Mouse (Mus musculus) kidney, embryonic 16.5 days (tissue): Measurements from ENCODE around the gene Cotl1. TPM values are rescaled to one million over a fixed set of nuclear protein-coding genes. Genes with fewer than 3 reads are reported as not detected.

Source experiments
- ATAC-seq: fragments of 200-750 bp; cut with Nextera tagmentation; 2 replicates; pipeline ENCODE4 v1.8.0; 2017; ENCODE audit warnings: moderate TSS enrichment; ENCODE audit not compliant: low FRiP score, low TSS enrichment
- H3K27ac ChIP-seq: fragments of 300-500 bp; sonication (generic); 2 replicates; pipeline ENCODE4 v1.5.1; 2014; ENCODE audit warnings: low read length
- H3K27me3 ChIP-seq: fragments of 300-500 bp; sonication (generic); 2 replicates; pipeline ENCODE4 v1.6.1; 2014; ENCODE audit warnings: low read length, control low read depth, mixed read lengths; ENCODE audit not compliant: insufficient read depth
- H3K36me3 ChIP-seq: fragments of 300-500 bp; sonication (generic); 2 replicates; pipeline ENCODE4 v1.6.1; 2014; ENCODE audit warnings: low read length, control low read depth, mixed read lengths; ENCODE audit not compliant: insufficient read depth
- H3K4me1 ChIP-seq: fragments of 300-500 bp; sonication (generic); 2 replicates; pipeline ENCODE4 v1.6.1; 2014; ENCODE audit warnings: low read length, control low read depth, mixed read lengths; ENCODE audit not compliant: insufficient read depth
- H3K4me2 ChIP-seq: fragments of 300-500 bp; sonication (generic); replicated peaks from 2 replicates; pipeline ENCODE4 v1.6.1; 2014; ENCODE audit warnings: low read depth, low read length
- H3K4me3 ChIP-seq: fragments of 300-500 bp; sonication (generic); 2 replicates; pipeline ENCODE4 v1.5.1; 2014; ENCODE audit warnings: mild to moderate bottlenecking, low read length
- H3K9ac ChIP-seq: fragments of 300-500 bp; sonication (generic); replicated peaks from 2 replicates; pipeline ENCODE4 v1.6.1; 2014; ENCODE audit warnings: low read length
- H3K9me3 ChIP-seq: fragments of 300-500 bp; sonication (generic); 2 replicates; pipeline ENCODE4 v1.6.1; 2016; ENCODE audit warnings: low read length, control low read depth
- WGBS: fragments of 180-500 bp; shearing (Covaris S2); extraction: QIAGEN DNeasy Blood & Tissue Kit; methylation state at CpG from one replicate; pipeline ENCODE4 v1.1.7; 2014; 5-methylcytosine and 5-hydroxymethylcytosine counted together
- polyA plus RNA-seq: library from polyadenylated mRNA; unstranded; fragments of >200 nt; fragmentation: Nextera tagmentation; extraction: Ambion mirVana; gene quantifications from 2 replicates; pipeline ENCODE4 v1.2.1, GENCODE M21; 2015

Gene Cotl1
- polyA plus RNA-seq, 1 experiment from 2014 or later = 130 TPM

GRCm38 (mm10) chr8:119824809-119825273 lies 15.5 kb downstream of the Cotl1 start:
- no peaks in the 10 kb centered on the region for H3K27me3 ChIP-seq
- peaks cover 57% of the 10 kb centered on the region for H3K4me1 ChIP-seq
- WGBS = 60% methylated on average over 11 of the region's 11 CpGs
- no peak overlapping the region for H3K4me2 ChIP-seq
- peaks cover 21% of the 10 kb centered on the region for H3K36me3 ChIP-seq
- H3K4me3 ChIP-seq = no peak overlapping the region
- H3K27ac ChIP-seq = peak overlapping the region; percentile 5; the same call in 1 of the 2 replicates
- peak overlapping the region; percentile 29; the same call in 1 of the 2 replicates for H3K9ac ChIP-seq
- H3K9me3 ChIP-seq = 0 out of 2 replicates have a peak, but pooled peaks cover 3% of the 10 kb centered on the region
- ATAC-seq = no peak

- WGBS = 68% methylated on average over 4 of the region's 4 CpGs
- ATAC-seq = no peak
- no peak overlapping the region for H3K4me3 ChIP-seq
- no peak overlapping the region for H3K27ac ChIP-seq
- peaks cover 21% of the 10 kb centered on the region for H3K36me3 ChIP-seq
- H3K9ac ChIP-seq = no peak overlapping the region
- 0 out of 2 replicates have a peak, but pooled peaks cover 3% of the 10 kb centered on the region for H3K9me3 ChIP-seq
- no peaks in the 10 kb centered on the region for H3K27me3 ChIP-seq
- no peak overlapping the region for H3K4me2 ChIP-seq
- H3K4me1 ChIP-seq = peaks cover 49% of the 10 kb centered on the region
Measured at GRCm38 (mm10) chr8:119824100-119824499, 16.2 kb downstream of the Cotl1 start.

GRCm38 (mm10) chr8:119823278-119823677 lies 17.1 kb downstream of the Cotl1 start:
- Histone ChIP-seq H3K4me3 (no peak overlapping the region), H3K9ac (no peak overlapping the region), H3K4me1 (peaks cover 41% of the 10 kb centered on the region), H3K27ac (no peak overlapping the region), H3K9me3 (0 out of 2 replicates have a peak, but pooled peaks cover 3% of the 10 kb centered on the region), H3K36me3 (peaks cover 24% of the 10 kb centered on the region), H3K4me2 (no peak overlapping the region), H3K27me3 (no peaks in the 10 kb centered on the region)
- no peak for ATAC-seq
- WGBS = 94% methylated on average over 9 of the region's 9 CpGs

- Histone ChIP-seq H3K27me3 (no peaks in the 10 kb centered on the region), H3K9ac (no peak overlapping the region), H3K4me2 (no peak overlapping the region), H3K4me3 (no peak overlapping the region), H3K27ac (no peak overlapping the region), H3K36me3 (peaks cover 24% of the 10 kb centered on the region), H3K4me1 (peaks cover 30% of the 10 kb centered on the region), H3K9me3 (0 out of 2 replicates have a peak, but pooled peaks cover 3% of the 10 kb centered on the region)
- 91% methylated on average over 6 of the region's 6 CpGs for WGBS
- ATAC-seq = no peak
Measured at GRCm38 (mm10) chr8:119821691-119822090, 18.7 kb downstream of the Cotl1 start.

- H3K9ac ChIP-seq = no peak overlapping the region
- H3K36me3 ChIP-seq = peaks cover 31% of the 10 kb centered on the region
- no peak overlapping the region for H3K27ac ChIP-seq
- H3K27me3 ChIP-seq = no peaks in the 10 kb centered on the region
- 0 out of 2 replicates have a peak, but pooled peaks cover 3% of the 10 kb centered on the region for H3K9me3 ChIP-seq
- 93% methylated on average over 8 of the region's 8 CpGs for WGBS
- no peak for ATAC-seq
- peaks cover 15% of the 10 kb centered on the region for H3K4me1 ChIP-seq
- no peak overlapping the region for H3K4me3 ChIP-seq
- H3K4me2 ChIP-seq = no peak overlapping the region
Measured at GRCm38 (mm10) chr8:119819976-119820375, 20.4 kb downstream of the Cotl1 start.

- no peak for ATAC-seq
- H3K27ac ChIP-seq = no peak overlapping the region
- 65% methylated on average over 7 of the region's 7 CpGs for WGBS
Measured at GRCm38 (mm10) chr8:119819316-119819715, 21.0 kb downstream of the Cotl1 start.

GRCm38 (mm10) chr8:119817446-119817845 lies 22.9 kb downstream of the Cotl1 start:
- WGBS = 46% methylated on average over 12 of the region's 12 CpGs
- ATAC-seq = no peak
- Histone ChIP-seq H3K4me1 (peaks cover 27% of the 10 kb centered on the region), H3K27me3 (no peaks in the 10 kb centered on the region), H3K4me3 (no peak overlapping the region), H3K36me3 (peaks cover 34% of the 10 kb centered on the region), H3K9me3 (0 out of 2 replicates have a peak, but pooled peaks cover 3% of the 10 kb centered on the region), H3K4me2 (no peak overlapping the region), H3K27ac (no peak overlapping the region), H3K9ac (no peak overlapping the region; the same call in 1 of the 2 replicates)

More at GRCm38 (mm10) chr8:119819316-119819715, 21.0 kb downstream of the Cotl1 start:
- no peak overlapping the region for H3K4me3 ChIP-seq
- no peak overlapping the region for H3K4me2 ChIP-seq
- no peak overlapping the region for H3K9ac ChIP-seq
- peaks cover 14% of the 10 kb centered on the region for H3K4me1 ChIP-seq
- peaks cover 34% of the 10 kb centered on the region for H3K36me3 ChIP-seq
- 0 out of 2 replicates have a peak, but pooled peaks cover 3% of the 10 kb centered on the region for H3K9me3 ChIP-seq
- no peaks in the 10 kb centered on the region for H3K27me3 ChIP-seq

GRCm38 (mm10) chr8:119816219-119816618 lies 24.1 kb downstream of the Cotl1 start:
- 0 out of 2 replicates have a peak, but pooled peaks cover 3% of the 10 kb centered on the region for H3K9me3 ChIP-seq
- no peak for ATAC-seq
- 82% methylated on average over 6 of the region's 6 CpGs for WGBS
- H3K4me1 ChIP-seq = peaks cover 37% of the 10 kb centered on the region
- H3K4me3 ChIP-seq = no peak overlapping the region
- H3K27ac ChIP-seq = no peak overlapping the region
- no peak overlapping the region for H3K4me2 ChIP-seq
- H3K9ac ChIP-seq = no peak overlapping the region
- H3K27me3 ChIP-seq = no peaks in the 10 kb centered on the region
- H3K36me3 ChIP-seq = peaks cover 24% of the 10 kb centered on the region

GRCm38 (mm10) chr8:119812650-119813431 lies 27.5 kb downstream of the Cotl1 start:
- peak overlapping the region; percentile 20 for H3K4me2 ChIP-seq
- peaks cover 37% of the 10 kb centered on the region for H3K4me1 ChIP-seq
- ATAC-seq = peak; percentile 30; the same call in 1 of the 2 replicates
- no peak overlapping the region for H3K4me3 ChIP-seq
- H3K36me3 ChIP-seq = peaks cover 20% of the 10 kb centered on the region
- H3K9me3 ChIP-seq = no peaks in the 10 kb centered on the region
- no peaks in the 10 kb centered on the region for H3K27me3 ChIP-seq
- peak overlapping the region; percentile 32 for H3K9ac ChIP-seq
- 45% methylated on average over 12 of the region's 12 CpGs for WGBS
- H3K27ac ChIP-seq = peak overlapping the region; percentile 93

- no peak overlapping the region for H3K4me3 ChIP-seq
- no peak overlapping the region for H3K4me2 ChIP-seq
- H3K9me3 ChIP-seq = no peaks in the 10 kb centered on the region
- no peaks in the 10 kb centered on the region for H3K27me3 ChIP-seq
- peak overlapping the region; percentile 93; the same call in 1 of the 2 replicates for H3K27ac ChIP-seq
- H3K4me1 ChIP-seq = peaks cover 33% of the 10 kb centered on the region
- H3K9ac ChIP-seq = no peak overlapping the region; the same call in 1 of the 2 replicates
- no peak for ATAC-seq
- WGBS = 47% methylated on average over 6 of the region's 6 CpGs
- H3K36me3 ChIP-seq = peaks cover 20% of the 10 kb centered on the region
Measured at GRCm38 (mm10) chr8:119811925-119812324, 28.4 kb downstream of the Cotl1 start.
